Mouse (Mus musculus) duodenum, adult 2 months (tissue): Measurements from ENCODE around the gene Acvr1b. TPM values are rescaled to one million over a fixed set of nuclear protein-coding genes. Genes with fewer than 3 reads are reported as not detected.

ENCODE experiments used
- polyA plus RNA-seq: library from polyadenylated mRNA; depleted of rRNA; stranded (reverse); fragments of >200 nt; gene quantifications from 2 replicates; pipeline ENCODE4 v1.2.3, GENCODE M21; 2012; ENCODE audit warnings: low replicate concordance; rRNA removed

Acvr1b gene
- polyA plus RNA-seq = 34.6 and 37.8 TPM in 2 replicates

GRCm38 (mm10) chr15:101173421-101174211, at the start of gene Acvr1b:
Gene Acvr1b, plus strand, starts transcription at chr15:101174067.

GRCm38 (mm10) chr15:101128181-101129089, 45.4 kb upstream of the Acvr1b start, which contains the start of gene Acvrl1:
Gene Acvrl1, plus strand, starts transcription at chr15:101128522.

GRCm38 (mm10) chr15:101224006-101224906, 50.4 kb downstream of the Acvr1b start, which contains the start of gene Grasp:
Gene Grasp, plus strand, starts transcription at chr15:101224188.

GRCm38 (mm10) chr15:101253886-101254795, 80.3 kb downstream of the Acvr1b start, which contains the start of gene Nr4a1:
Gene Nr4a1, plus strand, starts transcription at chr15:101254269.

Other genes starting within 250 kb of the Acvr1b start
- gene Gm47841, start 126.7 kb upstream of the Acvr1b start, polyA plus RNA-seq = 0.15 and 0.26 TPM in 2 replicates
- 4.2 and 8.4 TPM in 2 replicates for gene Fignl2, start 95.5 kb upstream of the Acvr1b start, polyA plus RNA-seq
- not detected in 2 replicates for gene Ankrd33, start 58.3 kb upstream of the Acvr1b start, polyA plus RNA-seq
- gene Acvrl1, start 45.5 kb upstream of the Acvr1b start, polyA plus RNA-seq = 16.0 and 24.8 TPM in 2 replicates
- gene Grasp, start 50.1 kb downstream of the Acvr1b start, polyA plus RNA-seq = 11.1 and 12.9 TPM in 2 replicates
- 7.1 and 11.9 TPM in 2 replicates for gene Nr4a1, start 80.2 kb downstream of the Acvr1b start, polyA plus RNA-seq
- 23.4 and 25.2 TPM in 2 replicates for gene Atg101, start 110.2 kb downstream of the Acvr1b start, polyA plus RNA-seq
- gene 6030408B16Rik, start 119.1 kb downstream of the Acvr1b start, polyA plus RNA-seq = 0.07 and 0.27 TPM in 2 replicates
- 0.53 and 2.5 TPM in 2 replicates for gene Krt80, start 196.1 kb downstream of the Acvr1b start, polyA plus RNA-seq
- 24.5 and 50.1 TPM in 2 replicates for gene Krt7, start 237.0 kb downstream of the Acvr1b start, polyA plus RNA-seq